Mouse (Mus musculus): Measurements from ENCODE around the gene Prickle2.

Gene Prickle2

GRCm38 (mm10) chr6:92572139-92572538 is 133.8 kb downstream of the Prickle2 start:
- TF ChIP-seq GATA4 (IDR thresholded peaks at IDR 0.05; ENCODE audit: insufficient replicate concordance, low read length), result no peak

- no peak for TF ChIP-seq GATA4 (IDR thresholded peaks at IDR 0.05; ENCODE audit: insufficient replicate concordance, low read length)
These were observed 135.9 kb downstream of the Prickle2 start for GRCm38 (mm10) chr6:92570090-92570489.

- no peak for TF ChIP-seq GATA4 (IDR thresholded peaks at IDR 0.05; ENCODE audit: insufficient replicate concordance, low read length)
These were observed 136.7 kb downstream of the Prickle2 start for GRCm38 (mm10) chr6:92569283-92569682.

GRCm38 (mm10) chr6:92559261-92559660 is 146.7 kb downstream of the Prickle2 start:
- no peak for TF ChIP-seq GATA4 (IDR thresholded peaks at IDR 0.05; ENCODE audit: insufficient replicate concordance, low read length)

GRCm38 (mm10) chr6:92555675-92556074 is 150.3 kb downstream of the Prickle2 start:
- no peak for TF ChIP-seq GATA4 (IDR thresholded peaks at IDR 0.05; ENCODE audit: insufficient replicate concordance, low read length)

GRCm38 (mm10) chr6:92553086-92553485 is 152.9 kb downstream of the Prickle2 start:
- no peak for TF ChIP-seq GATA4 (IDR thresholded peaks at IDR 0.05; ENCODE audit: insufficient replicate concordance, low read length)

- TF ChIP-seq GATA4 (IDR thresholded peaks at IDR 0.05; ENCODE audit: insufficient replicate concordance, low read length), result no peak
These were observed 156.7 kb downstream of the Prickle2 start for GRCm38 (mm10) chr6:92549246-92549645.

GRCm38 (mm10) chr6:92545204-92545603 is 160.8 kb downstream of the Prickle2 start:
- no peak for TF ChIP-seq GATA4 (IDR thresholded peaks at IDR 0.05; ENCODE audit: insufficient replicate concordance, low read length)

- TF ChIP-seq GATA4 (IDR thresholded peaks at IDR 0.05; ENCODE audit: insufficient replicate concordance, low read length), result no peak
These were observed 162.1 kb downstream of the Prickle2 start for GRCm38 (mm10) chr6:92543825-92544224.

GRCm38 (mm10) chr6:92542402-92543101 is 163.4 kb downstream of the Prickle2 start:
- no peak for TF ChIP-seq GATA4 (IDR thresholded peaks at IDR 0.05; ENCODE audit: insufficient replicate concordance, low read length)

- TF ChIP-seq GATA4 (IDR thresholded peaks at IDR 0.05; ENCODE audit: insufficient replicate concordance, low read length), result no peak
These were observed 171.5 kb downstream of the Prickle2 start for GRCm38 (mm10) chr6:92534226-92535031.

GRCm38 (mm10) chr6:92533306-92534063 is 172.5 kb downstream of the Prickle2 start:
- TF ChIP-seq GATA4 (IDR thresholded peaks at IDR 0.05; ENCODE audit: insufficient replicate concordance, low read length), result no peak

GRCm38 (mm10) chr6:92532896-92533295 is 173.1 kb downstream of the Prickle2 start:
- no peak for TF ChIP-seq GATA4 (IDR thresholded peaks at IDR 0.05; ENCODE audit: insufficient replicate concordance, low read length)

GRCm38 (mm10) chr6:92532331-92532730 is 173.6 kb downstream of the Prickle2 start:
- no peak for TF ChIP-seq GATA4 (IDR thresholded peaks at IDR 0.05; ENCODE audit: insufficient replicate concordance, low read length)

- no peak for TF ChIP-seq GATA4 (IDR thresholded peaks at IDR 0.05; ENCODE audit: insufficient replicate concordance, low read length)
These were observed 179.7 kb downstream of the Prickle2 start for GRCm38 (mm10) chr6:92526212-92526611.

- TF ChIP-seq GATA4 (IDR thresholded peaks at IDR 0.05; ENCODE audit: insufficient replicate concordance, low read length), result no peak
These were observed 180.3 kb downstream of the Prickle2 start for GRCm38 (mm10) chr6:92525646-92526045.
